Mouse (Mus musculus): ENCODE data around the gene Dnaic2. TPM values are rescaled to one million over a fixed set of nuclear protein-coding genes. Genes with fewer than 3 reads are reported as not detected.

The Dnaic2 gene
- total RNA-seq, 4 experiments from 2014 or later: not detected

DNA sequence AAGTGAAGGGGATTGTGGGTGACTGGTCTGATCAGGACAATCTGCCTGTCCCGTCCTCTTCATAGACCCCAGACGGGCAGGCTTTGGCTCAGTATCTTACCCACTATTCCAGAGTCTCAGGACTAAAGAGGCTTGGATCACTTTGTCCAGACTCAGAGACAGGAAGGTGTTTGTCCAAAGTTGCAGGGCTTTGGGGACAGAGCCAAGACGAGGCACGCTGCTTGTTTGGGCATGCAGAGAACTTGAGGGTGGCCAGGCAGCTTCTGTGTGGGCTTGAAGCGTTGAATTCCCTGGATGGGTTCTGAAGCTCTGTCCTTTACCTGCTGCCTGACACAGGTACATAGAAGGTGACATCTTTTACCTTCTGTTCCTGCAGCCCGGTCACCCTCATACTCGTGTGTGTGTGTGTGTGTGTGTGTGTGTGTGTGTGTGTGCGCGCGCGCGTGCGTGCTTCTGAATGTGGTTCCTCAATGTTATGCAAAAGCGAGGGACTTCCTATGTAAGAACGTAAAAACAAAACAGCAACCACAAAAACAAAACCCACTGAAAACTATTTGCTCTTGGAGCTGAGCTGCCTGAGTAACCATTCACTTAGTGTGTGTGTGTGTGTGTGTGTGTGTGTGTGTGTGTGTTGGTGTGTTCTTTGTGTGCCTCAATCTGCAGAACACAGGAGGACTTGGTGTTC lies 24.8 kb upstream of the Dnaic2 start:
- no peak for DNase-seq (ENCODE audit: low spot score in 2 of 2)

DNA sequence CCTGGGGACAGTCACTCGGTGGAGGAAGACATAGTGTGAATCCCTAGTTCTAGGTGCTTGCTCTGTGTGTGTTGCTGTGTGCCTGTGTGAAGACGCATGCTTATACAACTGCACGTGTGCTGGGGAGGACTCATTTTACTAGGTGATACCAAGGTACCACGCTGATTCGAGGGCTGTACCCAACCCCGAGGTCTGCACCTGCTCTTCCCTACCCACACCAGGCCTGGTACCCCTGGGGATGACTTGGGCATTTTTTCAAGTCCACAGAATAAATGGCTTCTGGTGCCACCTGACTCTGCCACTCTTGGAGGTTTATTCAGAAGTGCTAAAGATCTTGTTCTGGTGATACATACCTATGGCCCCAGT lies 24.2 kb upstream of the Dnaic2 start:
- DNase-seq (ENCODE audit: low spot score in 2 of 2): no peak

DNA sequence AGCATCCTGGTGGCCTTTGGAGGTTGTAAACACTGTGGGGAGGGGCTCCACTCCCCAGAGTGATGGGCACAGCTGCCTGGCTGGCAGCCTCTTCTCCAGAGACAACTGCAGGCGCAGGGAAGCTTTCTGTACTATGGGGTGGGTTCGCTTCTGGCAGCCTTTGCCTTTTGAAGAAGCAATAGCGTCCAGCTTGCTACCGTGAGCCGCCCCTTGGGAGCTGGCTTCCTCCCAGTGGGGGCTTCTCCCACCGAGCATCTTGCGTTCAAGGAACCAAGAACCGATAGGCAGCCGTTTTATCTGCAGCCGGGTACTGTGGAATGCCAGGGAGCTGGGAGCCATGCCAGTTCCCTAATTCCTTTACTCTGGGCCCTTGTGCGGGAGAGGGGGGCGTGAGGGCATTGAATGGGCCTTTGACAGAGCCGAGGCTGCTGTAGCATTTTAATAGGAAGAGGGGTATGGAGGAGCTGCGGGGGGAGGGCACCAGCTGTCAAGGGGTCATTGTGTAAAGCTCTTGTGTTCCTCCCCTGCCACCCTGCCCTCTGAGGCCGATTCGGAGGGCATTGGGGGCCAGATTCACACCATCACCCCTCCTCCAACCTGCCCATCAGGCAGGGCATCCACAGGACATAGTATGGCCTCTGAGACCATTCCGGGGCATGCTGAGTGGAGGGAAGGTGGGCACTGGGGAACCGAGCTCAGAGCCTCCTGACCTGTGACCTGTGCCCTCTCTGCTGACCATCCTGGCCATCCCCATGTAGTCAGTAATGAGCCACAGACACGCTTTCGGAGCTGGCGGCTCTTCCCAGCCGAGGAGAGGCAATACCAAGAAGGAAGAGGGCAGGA lies 22.9 kb upstream of the Dnaic2 start:
- peak in 1 of 2 experiments; percentile 57 for DNase-seq (ENCODE audit: low spot score in 2 of 2)

DNA sequence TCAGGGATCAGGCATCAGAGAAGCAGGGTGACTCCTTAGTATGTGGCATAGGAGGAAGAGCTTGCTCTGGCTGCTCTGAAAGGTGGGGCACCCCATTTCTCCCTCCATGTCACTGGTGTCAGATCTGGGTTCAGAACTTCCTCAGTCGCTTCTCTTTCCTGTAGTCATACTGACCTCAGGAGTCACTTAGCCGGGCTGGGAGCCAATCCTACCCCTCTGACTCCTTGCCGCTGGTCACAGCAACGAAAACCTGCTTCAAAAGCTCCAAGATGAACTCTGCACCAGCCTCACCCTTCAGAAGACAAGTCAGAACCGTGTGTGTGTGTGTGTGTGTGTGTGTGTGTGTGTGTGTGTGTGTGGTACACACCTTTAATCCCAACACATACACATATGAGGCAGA lies 20.9 kb upstream of the Dnaic2 start:
- DNase-seq (ENCODE audit: low spot score in 2 of 2): no peak

DNA sequence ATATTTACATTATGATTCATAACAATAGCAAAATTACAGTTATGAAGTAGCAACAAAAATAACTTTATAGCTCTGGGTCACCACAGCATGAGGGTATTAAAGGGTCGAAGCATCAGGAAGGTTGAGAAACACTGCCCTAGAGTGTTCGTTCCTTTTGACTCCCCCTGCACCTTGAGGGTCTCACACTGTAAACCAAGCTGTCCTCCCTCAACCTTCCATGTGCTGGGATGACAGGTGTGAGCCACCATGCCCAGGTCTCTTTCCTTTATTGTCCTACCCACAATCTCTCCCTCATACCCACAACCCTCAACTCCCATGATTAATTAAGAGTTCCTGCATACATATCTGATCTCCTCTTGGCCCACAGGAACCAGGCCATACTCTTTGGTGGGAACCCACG lies 15.8 kb upstream of the Dnaic2 start:
- DNase-seq (ENCODE audit: low spot score in 2 of 2): no peak

DNA sequence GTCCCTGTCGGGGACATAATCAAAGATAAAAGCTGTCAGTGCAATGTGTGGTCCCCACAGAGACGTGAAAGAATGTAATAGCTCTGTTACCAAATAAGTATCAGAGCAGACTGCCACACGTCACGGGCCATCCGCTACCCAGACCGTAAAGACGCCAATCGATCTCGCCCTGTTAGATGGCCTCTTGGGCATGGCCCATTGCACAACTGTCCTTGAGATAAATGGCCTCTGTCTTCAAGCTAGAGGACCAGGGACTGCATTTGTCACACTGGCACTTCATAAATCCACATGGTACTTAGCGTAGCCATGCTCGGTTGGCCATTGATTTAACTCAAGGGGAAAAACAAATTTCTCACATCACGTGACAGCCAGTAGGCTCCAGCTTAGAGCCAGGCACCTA lies 15.3 kb upstream of the Dnaic2 start:
- no peak for DNase-seq (ENCODE audit: low spot score in 2 of 2)

DNA sequence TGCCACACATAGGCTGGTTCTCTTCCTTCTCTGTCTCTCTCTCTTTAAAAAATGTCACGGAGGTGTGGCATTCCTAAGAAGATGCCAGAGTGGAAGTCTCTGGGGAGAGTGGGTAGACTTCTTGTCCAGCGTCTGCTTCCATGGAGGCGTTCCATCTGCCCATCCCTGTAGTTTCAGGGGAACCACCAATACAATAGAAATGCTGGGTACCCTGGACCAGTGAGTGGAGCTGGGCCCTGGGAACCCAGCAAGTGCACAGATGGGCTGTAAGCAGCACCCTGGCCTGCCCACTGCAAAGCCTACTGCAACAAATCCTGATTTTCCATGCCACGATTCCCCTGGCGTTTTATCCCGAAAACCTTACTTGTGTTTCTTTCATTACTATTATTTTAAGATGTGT lies 12.7 kb upstream of the Dnaic2 start:
- no peak for DNase-seq (ENCODE audit: low spot score in 2 of 2)

DNA sequence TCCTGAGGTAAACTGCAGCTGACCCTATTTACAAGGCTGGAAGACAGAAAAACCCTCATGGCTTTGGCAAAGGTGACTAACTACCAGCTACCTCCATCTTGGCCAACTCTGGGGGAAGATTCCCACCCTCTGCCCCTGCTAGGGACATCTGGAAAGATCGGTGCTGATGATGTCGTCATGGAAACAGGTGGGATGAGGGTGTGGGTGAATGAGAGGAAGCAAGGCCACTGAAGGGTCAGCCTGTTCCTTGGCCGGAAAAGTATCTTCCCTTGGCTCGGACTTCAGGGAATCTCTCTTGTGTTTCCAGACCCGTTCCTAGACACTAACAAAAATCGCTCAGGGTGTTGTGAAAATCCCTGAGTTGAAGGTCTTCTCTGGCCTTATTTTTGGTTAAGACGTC lies 11.7 kb upstream of the Dnaic2 start:
- DNase-seq (ENCODE audit: low spot score in 2 of 2): peak; percentile 32 to 41

DNA sequence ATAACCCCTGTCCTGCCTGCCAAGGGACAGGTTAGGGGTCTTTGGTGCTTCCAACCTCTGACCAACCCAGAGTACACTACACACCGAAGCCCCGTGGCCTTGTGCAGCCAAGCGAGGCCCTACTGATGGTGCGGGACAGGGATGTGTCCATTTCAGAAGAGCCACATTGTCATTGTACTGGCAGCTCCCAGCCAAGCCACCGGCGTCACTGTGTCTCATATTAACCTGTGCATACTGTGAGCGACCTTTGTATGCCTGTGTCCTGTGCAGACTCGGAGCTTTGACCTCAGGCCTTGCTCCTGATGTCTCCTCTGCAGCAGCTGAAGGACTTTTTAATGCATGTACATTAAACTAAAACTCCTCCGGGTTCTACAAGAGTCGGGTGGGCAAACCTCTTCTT lies 6.7 kb upstream of the Dnaic2 start:
- DNase-seq (ENCODE audit: low spot score in 2 of 2): no peak

DNA sequence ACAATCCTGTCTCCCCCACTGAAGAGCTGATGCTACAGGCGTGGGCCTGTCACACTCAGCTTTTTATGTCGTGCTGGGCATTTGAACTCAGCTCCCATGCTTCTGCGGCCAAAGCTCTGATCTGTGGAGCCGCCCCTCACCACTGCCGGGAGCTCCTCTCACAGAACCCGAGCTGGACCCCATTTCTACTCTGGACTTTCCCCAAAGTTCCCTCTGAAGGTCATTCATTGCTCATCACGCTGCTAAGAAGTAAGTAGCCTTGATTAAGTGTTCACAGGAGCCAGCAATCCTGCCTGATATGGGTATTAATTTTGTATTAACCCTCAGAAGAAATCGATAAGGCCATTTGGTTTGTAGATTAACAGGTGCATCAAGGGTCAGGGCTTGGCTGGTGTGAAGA lies 4.8 kb upstream of the Dnaic2 start:
- no peak for DNase-seq (ENCODE audit: low spot score in 2 of 2)

DNA sequence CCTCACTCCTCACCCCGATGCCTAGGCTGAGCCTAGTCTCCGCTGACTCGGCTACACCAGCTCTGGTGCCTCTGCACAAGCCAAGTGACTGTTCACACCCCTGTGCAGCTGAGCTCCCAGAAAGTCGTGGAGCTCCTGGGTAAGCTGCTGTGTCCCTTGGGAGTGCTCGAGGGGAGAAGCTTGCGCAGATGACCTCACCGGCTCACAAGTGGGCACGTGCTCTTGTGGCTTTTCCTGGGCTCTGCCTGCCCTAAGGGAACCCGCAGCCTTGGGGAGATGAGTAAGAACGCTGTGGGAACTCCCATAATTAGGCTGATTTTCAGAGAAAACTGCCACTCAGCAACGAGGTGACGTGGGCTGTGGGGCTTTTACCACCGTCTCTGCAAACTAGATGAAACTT lies 4.2 kb upstream of the Dnaic2 start:
- no peak for DNase-seq (ENCODE audit: low spot score in 2 of 2)

DNA sequence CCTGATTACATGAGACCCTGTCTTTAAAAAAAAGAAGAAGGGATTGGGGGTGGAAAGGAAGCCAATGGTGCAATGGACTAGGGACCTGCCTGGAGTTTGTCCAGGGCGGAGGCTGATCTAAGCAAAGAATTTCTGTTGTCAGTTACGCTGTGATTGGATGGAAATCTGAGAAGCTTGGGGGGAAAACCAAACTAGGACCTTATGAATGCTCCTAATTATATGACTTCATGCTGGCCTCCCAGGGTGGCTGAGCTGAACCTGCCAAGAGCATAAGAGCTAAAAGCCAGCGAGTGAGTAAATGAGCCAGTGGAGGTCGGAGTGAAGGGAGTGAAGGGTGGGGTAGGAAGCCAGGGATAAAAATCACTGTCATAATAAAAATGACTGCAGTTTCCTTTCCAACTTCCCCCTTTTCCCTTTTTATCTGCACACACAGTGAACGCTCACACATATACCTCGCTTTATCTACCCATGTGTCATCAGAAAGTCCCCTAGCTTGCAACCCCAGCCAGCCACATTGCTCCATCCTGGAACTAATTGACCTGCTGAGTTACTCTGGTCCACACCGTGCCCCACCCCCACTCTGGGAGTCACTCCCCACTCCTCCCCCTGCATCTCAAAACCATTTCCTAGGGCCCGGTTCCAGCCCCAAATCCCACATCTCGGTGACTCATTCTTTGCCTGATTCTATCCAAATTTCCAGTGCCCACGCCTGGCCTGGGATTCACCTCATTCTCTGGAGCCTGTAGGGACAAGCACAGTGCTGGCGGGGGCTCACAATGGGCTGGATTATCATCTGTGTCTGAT lies 2.2 kb upstream of the Dnaic2 start:
- DNase-seq (ENCODE audit: low spot score in 2 of 2): peak; percentile 48 to 64

DNA sequence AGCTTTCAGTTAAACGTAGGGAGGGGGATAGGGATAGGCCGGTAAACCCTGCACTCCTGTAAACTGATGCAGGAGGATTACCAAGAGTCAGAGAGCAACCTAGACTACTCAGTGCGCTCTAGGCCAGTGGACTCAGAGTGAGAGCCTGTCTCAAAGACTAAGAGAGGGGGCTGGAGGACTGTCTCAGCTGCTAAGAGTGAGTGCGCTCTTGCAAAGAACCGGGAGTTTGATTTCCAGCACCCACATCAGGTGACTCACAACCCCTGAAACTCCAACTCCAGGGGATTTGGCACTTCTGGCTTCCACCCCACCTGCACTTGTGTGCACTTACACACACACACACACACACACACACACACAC lies 598 bp downstream of the Dnaic2 start:
- DNase-seq (ENCODE audit: low spot score in 2 of 2): no peak

DNA sequence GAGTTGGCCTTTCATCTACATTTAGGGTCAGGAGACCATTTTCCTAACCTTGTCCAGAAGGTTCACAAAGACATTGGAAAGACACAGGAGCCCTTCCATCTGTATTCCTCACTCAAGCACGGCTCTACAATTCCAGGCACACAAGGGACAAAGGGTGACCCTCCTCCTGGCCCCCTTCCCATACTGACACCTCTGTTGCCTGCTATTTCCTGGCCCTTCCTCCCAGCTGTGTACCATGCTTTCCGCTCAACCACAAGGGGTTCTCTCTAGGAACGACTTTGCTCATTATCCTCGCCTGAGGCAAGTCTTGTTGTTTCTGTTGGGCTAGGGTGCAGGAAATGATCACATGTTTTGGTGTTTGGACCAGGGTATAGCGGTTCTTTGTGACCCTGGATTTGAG lies 1.1 kb downstream of the Dnaic2 start:
- no peak for DNase-seq (ENCODE audit: low spot score in 2 of 2)

DNA sequence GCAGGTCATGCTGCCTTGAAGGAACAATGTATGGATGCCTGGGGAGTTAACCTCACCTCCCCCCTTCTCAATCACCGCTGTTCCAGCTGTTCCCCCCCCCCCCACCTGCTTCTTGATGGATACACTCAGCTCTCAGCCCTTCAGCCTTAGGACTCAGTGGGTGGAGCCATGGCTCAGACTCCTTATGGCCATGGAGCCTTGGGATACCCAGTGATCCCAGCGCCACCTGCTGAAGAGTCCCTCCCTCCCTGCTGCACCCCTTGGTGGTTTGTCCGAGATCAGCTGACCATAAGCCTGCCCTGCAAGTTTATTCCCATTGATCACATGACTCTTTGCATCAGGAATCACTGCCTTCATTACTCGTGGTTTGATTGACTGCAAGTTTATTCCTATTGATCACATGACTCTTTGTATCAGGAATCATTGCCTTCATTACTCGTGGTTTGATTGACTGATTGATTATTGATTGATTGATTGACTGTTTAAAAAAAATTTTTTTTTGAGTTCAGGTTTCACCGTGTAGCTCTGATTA lies 2.7 kb downstream of the Dnaic2 start:
- no peak for DNase-seq (ENCODE audit: low spot score in 2 of 2)

DNA sequence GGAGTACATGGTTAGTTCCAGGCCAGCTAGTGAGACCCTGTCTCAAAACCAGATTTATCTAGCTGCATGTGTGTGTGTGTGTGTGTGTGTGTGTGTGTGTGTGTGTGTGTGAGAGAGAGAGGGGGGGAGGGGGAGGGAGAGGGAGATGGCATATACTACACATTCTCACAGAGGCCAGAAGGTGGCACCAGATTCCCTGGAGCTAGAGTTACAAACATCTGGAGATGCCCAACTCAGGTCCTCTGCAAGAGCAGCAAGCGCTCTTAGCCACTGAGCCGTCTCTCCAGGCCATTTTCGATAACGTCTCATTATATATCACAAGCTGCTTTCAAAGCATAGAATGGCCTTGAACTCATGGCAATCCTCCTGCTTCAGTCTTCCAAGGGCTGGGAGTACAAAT lies 4.5 kb downstream of the Dnaic2 start:
- DNase-seq (ENCODE audit: low spot score in 2 of 2): no peak

DNA sequence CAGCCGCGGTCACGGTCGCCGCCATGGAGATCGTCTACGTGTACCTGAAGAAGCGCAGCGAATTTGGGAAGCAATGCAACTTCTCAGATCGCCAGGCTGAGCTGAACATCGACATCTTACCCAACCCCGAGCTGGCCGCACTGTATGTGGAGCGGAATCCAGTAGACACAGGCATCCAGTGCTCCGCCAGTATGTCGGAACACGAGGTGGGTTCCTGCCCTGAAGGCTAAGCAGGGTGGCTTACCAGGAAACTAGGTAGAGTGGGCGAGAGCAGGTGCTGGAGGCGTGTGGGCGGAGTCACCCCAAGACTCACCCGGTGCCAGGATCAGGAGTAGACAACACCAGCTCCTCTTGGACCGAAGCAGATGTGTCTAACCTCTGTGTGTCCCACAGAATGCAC lies 5.7 kb downstream of the Dnaic2 start:
- DNase-seq (ENCODE audit: low spot score in 2 of 2): no peak

DNA sequence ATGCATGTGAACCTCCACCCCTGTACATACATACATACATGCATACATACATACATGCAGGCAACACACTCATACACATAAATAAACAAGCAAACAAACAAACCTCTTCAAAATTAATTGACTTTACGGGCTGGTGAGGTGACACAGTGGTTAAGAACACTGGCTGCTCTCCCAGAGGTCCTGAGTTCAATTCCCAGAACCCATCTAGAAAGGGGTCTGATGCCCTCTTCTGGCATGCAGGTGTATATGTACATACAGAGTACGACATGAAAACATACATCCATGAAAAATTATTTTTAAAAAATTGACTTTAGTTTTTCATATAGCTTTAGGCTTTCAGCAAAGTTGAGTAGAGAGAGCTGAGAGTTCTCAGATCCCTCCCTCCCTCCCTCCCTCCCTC lies 8.9 kb downstream of the Dnaic2 start:
- no peak for DNase-seq (ENCODE audit: low spot score in 2 of 2)

DNA sequence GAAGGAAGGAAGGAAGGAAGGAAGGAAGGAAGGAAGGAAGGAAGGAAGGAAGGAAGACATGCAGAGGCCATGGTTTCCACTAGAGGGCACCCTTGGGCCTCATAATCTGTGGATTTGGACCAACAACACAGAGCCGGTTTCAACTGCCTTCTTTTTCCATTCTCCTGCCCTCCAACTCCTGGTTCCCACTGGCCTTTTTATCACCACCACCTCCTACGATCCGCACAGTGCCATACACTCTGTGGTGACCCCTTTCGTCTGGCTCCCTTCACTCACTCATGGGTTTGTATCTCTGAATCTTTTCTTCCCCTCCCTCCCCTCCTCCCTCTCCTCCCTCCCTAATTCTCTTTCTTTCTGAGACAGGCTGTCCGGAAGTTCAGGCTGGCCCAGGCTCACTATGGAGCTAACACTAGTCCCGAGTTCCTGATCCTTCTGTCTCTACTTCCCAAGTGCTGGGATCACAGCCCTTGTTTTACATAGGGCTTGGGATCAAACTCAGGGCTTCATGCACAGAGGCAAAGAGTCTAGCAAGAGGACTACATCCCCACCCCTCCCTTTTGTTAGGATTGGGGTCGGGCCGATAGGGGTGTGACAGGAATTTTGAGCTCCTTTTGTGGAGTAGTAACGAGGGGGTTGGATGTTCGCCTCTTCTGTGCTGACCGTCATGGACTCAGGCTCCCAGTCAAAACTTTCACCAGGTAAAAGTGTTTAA lies 9.9 kb downstream of the Dnaic2 start:
- DNase-seq (ENCODE audit: low spot score in 2 of 2): peak in 1 of 2 experiments; percentile 27

DNA sequence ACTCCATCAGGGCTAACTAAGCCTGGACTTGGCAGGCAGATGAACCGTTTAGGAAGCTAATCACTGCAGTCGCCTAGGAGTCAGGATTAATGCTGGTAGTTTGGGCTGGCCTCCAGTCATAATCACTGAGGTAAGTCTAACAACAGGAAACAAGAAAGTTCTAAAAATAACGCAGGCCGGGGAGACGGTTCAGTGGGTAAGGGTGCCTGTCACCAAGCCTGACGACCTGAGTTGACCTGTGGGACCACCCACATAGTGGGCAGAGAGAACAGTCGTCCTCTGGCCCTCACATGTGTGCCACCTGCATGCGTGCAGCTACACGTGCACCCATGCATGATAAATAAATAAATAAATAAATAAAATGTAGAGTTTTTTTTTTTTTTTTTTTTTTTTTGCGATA lies 13.4 kb downstream of the Dnaic2 start:
- no peak for DNase-seq (ENCODE audit: low spot score in 2 of 2)

DNA sequence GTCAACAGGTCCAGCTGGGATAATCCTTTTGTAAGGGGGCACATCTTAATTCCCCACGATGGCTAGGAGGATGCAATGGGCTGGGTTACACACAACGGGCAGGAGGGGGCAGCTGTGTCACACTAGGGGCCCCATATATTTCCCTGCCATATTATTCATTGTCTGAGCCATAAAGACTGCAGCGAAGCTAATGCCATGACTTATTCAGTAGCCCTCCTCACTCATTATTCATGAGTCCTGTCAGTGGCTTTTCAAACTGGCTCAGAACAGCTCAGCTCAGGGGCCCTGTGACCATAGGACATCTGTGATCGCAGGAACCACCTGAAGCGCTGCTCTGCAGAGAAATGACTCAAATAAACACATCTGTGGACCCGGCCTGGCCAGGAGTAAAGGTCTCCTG lies 14.2 kb downstream of the Dnaic2 start:
- DNase-seq (ENCODE audit: low spot score in 2 of 2): no peak

DNA sequence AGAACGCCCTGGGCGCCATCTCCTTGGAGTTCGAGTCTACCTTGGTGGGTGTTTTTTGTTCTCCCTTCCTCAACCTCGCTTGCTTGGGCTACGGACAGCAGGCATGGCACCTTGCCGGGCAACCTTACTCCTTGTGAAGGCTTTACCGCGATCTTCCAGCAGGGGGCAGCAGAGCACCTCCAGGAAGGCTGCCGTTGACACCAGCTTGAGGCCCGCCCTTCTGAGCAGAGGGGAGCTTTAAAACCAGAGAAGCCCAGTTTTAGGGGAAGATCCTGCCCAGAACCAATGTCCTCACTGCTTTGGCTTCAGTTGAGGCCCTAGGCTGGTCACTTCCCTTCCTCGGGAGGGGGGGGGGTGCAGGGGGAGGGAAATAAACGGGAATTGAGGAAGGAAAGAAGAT lies 17.9 kb downstream of the Dnaic2 start:
- DNase-seq (ENCODE audit: low spot score in 2 of 2): peak; percentile 84 to 87
